Mouse (Mus musculus) granulocyte monocyte progenitor cell, adult 5-6 weeks (primary cell): ENCODE measurements around the gene Sesn1. TPM values are rescaled to one million over a fixed set of nuclear protein-coding genes. Genes with fewer than 3 reads are reported as not detected.
"Not testable (repeated sequence)": the region's sequence is repeated elsewhere in the genome, so short reads cannot be mapped to it uniquely, and the experiment has no call there.

Source experiments
- ATAC-seq: replicated peaks from 2 replicates; pipeline ENCODE4 v1.8.0; 2016; ENCODE audit warnings: mild to moderate bottlenecking, moderate TSS enrichment, inconsistent platforms; ENCODE audit not compliant: poor library complexity, severe bottlenecking
- total RNA-seq, 2 experiments: library from RNA; stranded (forward) in 1 of 2; stranded (reverse) in 1 of 2; fragments of 200-712, 200-1000 nt in 1 of 2; fragments of >200 nt in 1 of 2; fragmentation: Nextera tagmentation in 1 of 2; gene quantifications; 2 replicates each; pipeline ENCODE4 v1.2.3; 2014 to 2017

Gene Sesn1
- total RNA-seq, 2 experiments from 2014 or later, result 21.9 to 31.3 TPM

DNA sequence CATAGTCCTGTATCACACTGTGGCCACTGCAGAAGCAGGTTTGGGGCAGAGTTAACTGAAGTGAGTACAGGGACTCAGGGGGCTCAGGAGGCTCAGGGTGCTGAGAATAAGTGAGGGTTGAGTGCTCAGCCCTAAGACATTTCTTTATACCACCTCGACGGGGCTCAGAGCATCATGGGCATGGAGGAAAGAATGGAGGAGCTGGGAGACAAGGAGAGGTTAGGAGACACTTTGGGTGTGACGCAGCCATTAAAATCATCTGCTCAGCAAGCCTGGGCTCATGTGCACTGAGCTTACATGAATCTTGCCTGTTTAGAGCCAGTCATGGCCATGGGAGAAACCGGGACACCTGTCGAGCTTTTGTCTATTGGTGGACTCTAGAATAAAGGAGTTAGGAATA, 10.7 kb downstream of the Sesn1 start:
- no peak for ATAC-seq

DNA sequence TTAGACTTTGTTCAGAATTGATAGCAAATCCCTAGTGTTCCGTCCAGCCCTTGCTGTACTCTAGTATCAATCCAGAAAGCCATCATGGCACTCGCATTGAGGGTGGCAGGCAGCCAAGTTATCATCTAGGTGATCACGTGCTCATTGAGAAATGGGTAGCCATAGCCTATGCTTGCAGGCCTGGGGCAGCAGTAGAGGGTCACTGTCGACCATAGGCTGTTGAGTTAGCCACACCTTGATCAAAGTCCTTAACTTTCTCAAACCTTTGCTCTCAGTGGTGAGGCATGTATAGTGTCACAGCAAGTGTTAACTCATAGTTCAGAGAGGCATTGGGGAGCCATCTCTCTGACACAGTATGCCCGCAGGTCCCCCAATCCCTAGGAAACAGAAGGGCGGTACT, 11.4 kb downstream of the Sesn1 start:
- ATAC-seq, result no peak

DNA sequence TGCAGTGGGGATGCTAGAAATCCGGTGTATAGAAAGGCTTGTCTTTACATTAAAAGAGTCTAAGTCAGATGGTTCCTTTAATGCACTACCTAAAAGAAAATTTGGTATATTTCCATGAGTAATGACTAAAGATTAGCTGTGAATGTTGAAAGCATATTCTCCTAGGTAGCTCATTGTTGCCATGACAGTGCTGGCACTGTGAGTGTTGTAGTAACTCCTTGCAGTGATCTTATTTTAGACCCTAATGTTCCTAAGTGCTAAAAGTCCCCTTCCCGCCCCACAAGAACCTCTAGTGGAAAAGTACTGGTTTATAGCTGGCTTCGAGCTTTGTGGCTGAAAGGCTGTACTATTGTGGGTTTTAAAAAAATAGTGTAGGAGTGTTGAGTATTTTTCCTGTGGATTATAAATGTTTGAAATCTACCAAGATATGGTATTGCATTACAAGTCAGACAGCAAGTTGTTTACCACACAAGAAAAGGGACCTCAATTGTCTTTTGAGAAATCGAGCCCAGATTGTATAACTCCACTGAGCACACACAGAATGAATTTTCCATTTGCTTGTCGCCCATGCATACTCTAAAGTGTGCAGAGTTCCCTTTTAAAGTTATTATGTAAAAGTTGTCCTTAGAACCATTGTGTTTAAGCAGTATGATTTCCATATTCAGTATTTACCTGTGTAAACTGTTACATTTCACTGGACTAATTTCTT, 13.0 kb downstream of the Sesn1 start:
- ATAC-seq, result no peak

DNA sequence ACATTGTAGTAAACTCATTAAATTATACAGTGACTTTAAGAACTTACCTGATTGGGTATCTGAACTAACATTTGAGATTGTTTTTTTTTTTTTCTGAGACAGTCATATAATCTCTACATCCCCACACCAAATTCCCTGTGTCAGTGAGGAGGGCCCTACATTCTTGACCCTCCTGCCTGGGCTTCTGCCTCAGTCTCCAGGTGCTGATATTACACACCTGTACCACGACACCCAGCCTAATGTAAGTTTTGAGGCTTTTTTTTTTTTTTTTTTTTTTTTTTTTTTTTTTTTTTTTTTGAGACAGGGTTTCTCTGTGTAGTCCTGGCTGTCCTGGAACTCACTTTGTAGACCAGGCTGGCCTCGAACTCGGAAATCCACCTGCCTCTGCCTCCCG, 13.5 kb downstream of the Sesn1 start:
- not testable (repeated sequence) for ATAC-seq

DNA sequence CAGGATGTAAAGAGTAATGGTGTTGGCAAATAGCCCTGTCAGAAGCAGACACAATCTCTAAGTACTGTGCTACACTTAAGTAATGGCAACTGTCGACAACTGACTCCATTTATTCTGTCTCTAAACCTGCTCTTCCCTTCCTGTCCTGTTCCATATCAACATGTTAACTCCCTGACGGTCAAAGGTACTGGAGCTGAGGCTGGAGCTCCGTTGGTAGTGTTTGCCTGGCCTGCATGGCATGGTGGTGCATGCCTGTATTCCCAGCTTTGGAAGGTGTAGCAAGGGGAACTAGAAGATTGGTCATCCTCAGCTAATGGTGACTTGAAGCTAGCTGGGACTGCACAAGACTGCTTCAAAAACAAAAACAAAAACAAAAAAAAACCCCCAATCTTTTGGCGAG, 14.2 kb downstream of the Sesn1 start:
- ATAC-seq, result no peak

DNA sequence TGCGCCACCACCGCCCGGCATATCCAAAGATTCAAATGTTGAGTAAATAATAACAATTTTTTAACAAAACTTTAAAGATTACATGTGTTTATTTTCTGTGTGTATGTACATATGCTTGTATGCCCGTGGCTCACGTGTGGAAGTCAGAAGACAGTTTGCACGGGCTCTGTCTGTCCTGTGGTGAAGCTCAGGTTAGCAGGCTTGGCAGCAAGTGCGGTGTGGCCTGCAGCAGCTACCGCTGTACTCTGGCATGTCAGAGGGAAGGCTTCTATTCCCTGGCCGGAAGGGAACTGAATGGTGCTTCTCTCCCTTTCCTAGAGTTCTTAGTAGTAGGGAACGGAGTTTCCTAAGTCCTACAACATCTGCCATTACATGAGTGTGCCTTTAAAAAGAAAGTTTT, 15.3 kb downstream of the Sesn1 start:
- no peak for ATAC-seq

DNA sequence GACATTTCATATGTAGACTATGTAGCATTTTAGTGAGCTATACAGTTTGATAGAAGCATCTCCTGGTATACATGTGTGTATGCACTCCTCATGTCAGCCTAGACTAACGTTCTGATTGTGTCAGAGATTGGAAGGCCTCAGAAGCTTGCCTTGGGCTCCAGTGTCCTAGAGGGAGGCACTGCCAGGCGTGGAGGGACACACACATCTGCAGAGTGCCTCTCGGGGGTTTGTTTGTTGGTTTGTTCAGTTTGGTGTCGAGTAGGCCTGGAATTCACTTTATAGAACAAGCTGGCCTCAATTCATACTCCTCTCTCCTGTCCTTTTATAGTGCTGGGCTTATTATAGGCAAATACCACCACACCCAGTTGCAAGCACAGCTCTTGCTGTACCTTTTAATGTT, 16.3 kb downstream of the Sesn1 start:
- ATAC-seq, result no peak

DNA sequence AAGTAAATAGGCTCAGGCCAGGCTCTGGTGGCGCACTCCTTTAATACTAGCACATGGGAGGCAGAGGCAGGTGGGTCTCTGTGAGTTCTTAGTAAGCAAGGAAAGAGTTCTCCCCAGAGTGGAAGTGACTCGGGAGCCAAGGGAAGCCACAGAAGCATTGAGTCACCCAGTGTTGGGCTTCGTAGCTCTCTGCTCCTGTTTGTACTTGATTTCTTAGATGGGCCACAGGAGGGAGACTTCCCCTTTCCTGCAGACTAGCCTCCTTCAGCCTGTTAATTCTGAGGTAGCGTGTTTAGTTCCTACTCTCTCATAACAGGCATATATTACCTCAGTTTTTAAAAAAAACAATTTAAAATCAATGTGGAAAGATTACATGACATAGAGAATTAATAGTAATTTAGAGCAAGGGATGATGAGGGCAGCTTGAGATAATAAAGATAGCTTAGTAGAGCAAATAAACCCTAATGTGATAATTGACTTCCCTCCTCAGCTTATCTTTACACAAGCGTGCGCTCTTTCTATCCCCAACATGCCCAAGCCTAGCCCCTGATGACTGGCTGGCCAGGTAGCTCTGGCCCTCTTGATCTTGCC, 16.9 kb downstream of the Sesn1 start:
- peak; percentile 83 for ATAC-seq

DNA sequence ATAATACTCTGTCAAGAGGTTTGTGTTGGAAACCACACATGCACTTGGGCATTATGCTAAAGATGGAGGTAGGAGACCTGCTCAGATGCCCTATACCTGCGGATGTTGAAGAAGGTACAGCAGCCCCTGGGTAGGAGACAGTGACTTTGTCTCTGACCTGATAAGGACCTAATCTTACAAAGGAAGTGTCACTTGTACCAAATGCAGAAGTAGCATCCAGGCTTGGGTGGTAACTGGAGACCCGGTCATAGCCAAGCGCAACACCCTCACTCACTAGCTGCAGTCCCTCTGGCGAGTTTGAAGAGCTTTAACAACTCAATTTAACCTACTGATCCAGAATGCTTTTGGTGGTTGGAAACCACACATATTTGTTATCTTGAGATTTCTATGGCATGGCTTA, 18.0 kb downstream of the Sesn1 start:
- peak; percentile 62 for ATAC-seq

DNA sequence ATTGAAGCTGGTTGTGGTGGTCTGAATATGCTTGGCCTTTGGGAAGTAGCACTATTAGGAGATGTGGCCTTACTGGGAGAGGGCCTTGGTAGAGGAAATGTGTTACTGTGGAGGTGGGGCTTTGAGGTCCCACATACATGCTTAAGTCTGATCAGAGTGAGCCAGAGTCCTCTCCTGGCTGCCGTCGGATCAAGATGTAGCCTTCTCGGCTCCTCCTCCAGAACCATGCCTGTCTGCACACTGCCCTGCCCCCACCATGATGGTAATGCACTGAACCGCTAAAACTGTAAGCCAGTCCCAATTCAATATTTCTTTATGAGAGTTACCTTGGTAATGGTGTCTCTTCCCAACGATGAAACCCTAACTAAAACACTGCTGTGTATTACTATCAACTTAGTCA, 19.5 kb downstream of the Sesn1 start:
- no peak for ATAC-seq

DNA sequence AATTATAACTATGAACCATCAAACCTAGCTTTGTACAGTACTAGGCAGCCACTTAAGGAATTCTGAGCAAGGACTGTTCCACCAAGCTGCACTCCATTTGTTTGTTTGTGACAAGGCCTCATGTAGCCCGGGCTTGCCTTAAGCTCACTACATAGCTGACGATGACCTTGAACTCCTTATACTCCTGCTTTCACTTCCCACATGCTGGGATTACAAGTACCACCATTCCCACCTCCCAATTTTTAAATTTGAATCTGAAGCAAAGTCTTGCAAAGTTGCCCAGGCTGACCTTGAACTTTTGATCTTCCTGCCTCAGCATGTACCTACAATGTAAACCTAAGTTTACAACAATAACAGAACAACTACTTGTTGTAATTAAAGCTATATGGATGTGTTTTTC, 20.2 kb downstream of the Sesn1 start:
- ATAC-seq, result no peak

DNA sequence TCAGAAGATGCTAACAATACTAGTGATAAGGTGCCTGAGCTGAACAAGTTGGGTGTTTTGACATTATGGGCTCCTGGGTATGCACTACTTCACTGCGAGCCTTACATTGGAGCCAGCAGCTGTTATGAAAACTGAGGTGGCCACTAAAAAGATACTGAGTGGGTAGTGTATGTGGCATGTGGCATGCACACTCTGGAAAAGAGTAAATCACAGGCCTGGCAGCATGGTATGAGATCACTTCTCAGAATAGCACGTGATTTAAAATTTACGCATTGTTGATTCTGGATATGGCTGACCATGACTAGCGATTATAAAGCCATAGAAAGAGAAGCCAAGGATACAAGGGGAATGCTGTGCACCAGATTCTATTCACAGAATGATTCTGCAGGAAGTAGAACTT, 20.7 kb downstream of the Sesn1 start:
- no peak for ATAC-seq

DNA sequence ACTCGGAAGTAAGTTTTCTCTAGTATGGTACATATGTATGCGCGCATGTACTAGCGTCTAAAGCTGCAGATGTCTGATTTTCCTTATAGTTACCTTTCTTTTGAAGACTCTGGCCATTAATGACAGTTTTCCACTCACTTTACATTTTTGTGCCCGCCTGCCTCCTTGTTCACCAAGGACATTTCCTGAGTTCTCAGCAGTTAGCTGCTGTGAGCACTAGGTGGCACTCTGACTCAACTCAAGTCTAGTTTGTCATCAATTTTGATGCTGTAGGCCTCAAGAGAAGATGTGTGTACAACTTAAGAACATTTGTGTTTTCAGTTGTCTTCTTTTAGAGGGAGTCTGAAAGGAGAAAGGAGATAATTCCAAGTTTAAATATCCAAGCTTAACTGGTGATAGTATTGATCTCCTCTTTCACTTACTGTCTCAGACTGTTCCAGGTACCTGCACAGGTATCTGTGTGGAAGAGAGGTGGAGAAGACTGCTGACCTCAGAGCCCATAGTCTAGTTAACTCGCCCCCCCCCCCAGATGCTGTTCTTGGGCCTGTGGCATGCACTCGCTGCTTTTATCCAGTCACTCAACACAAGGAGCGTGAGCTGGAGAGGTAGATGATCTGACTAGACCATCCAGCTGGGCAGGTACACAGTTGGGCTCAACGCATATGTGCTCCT, 21.3 kb downstream of the Sesn1 start:
- peak; percentile 52; the same call in 1 of the 2 replicates for ATAC-seq

DNA sequence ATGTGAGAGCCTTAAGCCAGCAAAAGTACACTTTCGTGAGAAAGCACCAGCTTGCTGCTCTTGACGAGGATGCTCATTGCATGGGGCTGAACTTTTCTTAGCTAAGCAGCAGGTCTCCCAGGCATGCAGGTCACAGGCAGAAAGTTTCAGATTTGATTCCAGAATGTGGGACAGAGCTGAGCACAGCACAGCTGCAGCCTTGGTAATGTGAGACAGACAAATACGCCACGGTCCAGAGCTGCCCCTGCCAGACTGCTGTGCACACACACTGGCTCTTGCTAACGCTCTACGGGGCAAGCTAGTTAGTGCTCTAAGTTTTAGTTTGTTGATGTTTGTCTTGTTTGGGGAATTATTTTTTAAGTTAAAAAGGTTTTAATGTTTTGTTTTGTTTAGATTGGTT, 22.5 kb downstream of the Sesn1 start:
- ATAC-seq, result no peak

DNA sequence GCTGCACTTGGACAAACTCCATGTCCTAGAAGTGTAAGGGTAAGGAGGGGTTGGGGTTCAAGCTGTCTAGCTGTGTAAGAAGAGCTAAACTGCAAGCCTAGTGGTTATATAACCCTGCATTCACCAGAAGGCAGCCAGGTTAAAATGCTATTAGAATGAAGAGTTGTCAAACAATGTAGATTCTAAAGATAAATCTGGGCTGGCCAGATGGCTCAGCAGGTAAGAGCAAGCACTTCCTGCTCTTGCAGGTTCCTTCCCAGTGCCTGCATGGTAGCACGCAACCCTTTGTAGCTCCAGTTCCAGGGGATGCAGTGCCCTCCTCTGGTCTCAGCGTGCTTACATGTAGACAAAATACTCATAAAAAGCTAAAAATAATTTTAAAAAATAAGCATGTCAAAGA, 24.4 kb downstream of the Sesn1 start:
- no peak for ATAC-seq

DNA sequence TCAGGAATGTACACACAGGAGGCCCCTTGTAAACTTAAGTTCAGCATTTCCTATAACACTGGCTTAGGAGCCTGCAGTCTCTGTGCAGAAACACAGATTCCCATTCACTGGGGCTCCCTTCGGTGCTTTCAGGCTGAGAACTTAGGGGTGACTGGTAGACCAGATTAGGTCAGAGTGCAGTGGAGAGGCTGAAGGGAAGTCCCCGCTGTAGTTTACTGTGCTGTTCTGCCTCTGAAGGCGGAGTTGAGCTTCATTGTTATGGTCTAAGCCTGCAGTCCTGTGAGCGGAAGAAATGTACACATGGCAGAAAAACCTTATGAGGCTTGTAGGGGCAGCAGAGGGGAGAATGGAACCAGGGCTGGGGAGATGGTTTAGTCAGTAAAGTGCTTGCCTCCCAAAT, 29.2 kb downstream of the Sesn1 start:
- ATAC-seq, result no peak

DNA sequence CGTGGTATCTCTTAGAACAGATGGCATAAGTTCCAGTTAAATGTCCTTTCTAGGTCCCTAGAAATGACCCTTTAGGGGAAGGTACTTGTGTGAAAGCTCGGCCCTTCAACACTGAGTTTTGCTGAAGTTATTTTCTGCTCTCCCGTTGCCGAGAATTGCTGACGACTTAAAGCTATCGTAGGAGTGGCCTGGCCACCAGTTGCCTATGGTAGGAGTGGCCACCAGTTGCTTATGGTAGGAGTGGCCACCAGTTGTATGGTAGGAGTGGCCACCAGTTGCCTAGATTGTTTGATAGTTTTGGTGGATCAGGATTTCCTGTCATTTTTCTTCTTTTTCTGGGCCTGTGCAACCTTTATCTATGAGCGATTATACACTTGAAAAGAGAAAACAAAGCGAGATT, 38.0 kb downstream of the Sesn1 start:
- ATAC-seq, result no peak

DNA sequence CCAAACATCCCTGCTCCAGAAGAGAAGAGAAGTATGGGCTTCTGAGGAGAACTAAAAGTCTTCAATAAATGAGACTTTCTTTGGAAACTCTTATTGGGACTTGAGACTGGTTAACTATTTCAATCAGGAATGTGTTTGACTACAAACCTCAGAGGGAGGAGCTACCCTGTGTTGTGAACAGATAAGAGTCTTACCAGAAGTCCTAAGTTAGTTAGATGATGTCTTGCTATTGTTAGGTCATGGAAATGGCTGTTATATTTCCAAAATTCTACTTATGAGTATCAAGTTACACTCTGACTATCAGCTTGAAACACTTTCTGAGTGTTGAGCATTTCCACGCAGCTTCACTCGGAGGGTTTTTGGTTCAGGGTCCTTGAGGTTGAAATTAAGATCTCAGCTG, 39.0 kb downstream of the Sesn1 start:
- no peak for ATAC-seq

DNA sequence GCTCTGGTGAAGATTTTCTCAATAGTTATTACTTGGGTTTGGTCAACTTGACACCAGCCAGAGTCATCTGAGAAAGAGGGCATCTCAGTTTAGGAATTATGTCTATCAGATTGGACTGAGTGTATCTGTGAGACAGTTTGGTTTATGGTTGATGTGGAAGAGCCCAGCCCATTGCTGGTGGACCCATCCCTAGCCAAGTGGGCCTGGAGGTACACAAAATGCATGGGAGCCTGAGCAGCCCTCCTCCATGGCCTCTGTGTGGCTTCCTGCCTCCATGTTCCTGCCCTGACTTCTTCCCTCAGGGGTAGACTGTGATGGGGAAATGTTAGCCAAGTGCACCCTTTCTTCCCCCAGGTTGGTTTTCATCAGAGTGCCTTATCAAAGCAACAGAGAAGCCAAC, 50.1 kb downstream of the Sesn1 start:
- no peak for ATAC-seq

DNA sequence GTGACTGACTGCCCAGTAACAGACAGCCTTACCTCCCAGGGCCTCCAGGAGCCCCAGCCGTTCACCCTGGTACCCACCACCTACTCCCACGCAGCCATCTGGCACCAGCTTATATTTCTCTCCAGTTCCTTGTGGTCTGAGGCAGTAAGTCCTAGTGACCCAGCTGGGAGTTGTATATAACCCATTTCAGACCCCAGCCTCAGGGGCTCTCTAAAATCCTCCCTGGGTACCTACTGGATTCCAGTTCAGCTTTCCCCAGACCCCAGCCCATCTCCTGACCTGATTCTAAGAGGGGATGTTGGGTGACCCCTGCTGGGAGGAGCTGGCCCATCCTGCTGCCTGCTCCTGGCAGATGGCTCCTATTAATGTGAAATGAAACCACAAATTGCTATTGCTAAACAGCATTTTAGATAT, 50.5 kb downstream of the Sesn1 start:
- no peak for ATAC-seq

DNA sequence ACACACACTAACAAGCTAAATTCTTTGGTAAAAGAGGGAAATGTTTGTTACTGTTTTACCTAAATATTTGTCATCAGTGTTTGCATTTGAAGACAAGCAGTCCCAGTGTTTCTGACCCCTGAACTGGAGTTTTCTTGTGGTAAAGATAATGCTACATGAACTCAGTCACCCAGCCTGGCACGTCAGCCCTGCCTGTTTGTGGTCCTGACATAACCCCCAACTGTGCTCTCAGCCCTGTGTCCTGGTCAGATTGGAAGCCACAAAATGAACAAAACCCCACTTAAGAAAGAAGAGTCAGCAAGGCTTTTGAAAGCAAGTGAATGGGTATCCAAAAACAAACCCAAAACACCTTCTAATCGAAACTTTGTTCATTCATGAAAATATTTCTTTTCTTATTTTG, 53.3 kb downstream of the Sesn1 start:
- no peak for ATAC-seq
